Mouse (Mus musculus) adrenal gland, adult 18-20 months (tissue): ENCODE measurements around the gene Cdk7. TPM values are rescaled to one million over a fixed set of nuclear protein-coding genes. Genes with fewer than 3 reads are reported as not detected.

ENCODE experiments used
- total RNA-seq, 2 experiments: library from RNA; stranded (reverse); gene quantifications; 1 replicate in 1 of 2; 2 replicates in 1 of 2; pipeline ENCODE4 v1.2.3; 2021

The Cdk7 gene
- total RNA-seq, 2 experiments from 2014 or later = 33.7 to 36.7 TPM

Other genes starting within 250 kb of the Cdk7 start
- gene Gtf2h2, start 238.4 kb downstream of the Cdk7 start, total RNA-seq = 10 to 100 TPM; 27.8 to 31.4 TPM
- gene Ocln, start 178.2 kb downstream of the Cdk7 start, total RNA-seq = 10 to 100 TPM in 1 of 2 experiments, 1 to 10 TPM in 1; 2.5 to 22.2 TPM
- gene Marveld2, start 114.0 kb downstream of the Cdk7 start, total RNA-seq = under 1 TPM; 0.42 to 0.50 TPM
- gene Ak6, start 80.0 kb downstream of the Cdk7 start, total RNA-seq = 10 to 100 TPM; 70.0 to 71.9 TPM
- 10 to 100 TPM; 21.3 to 21.8 TPM for gene Rad17, start 79.9 kb downstream of the Cdk7 start, total RNA-seq
- 10 to 100 TPM; 12.7 to 13.5 TPM for gene Taf9, start 79.4 kb downstream of the Cdk7 start, total RNA-seq
- 1 to 10 TPM in 1 of 2 experiments, under 1 TPM in 1; 0.66 to 1.3 TPM for gene Ccdc125, start 61.2 kb downstream of the Cdk7 start, total RNA-seq
- 100 to 1,000 TPM; 111 to 155 TPM for gene Mrps36, start 13.7 kb upstream of the Cdk7 start, total RNA-seq
- gene Cenph, start 45.0 kb upstream of the Cdk7 start, total RNA-seq = under 1 TPM in 1 of 2 experiments, not detected in 1; 0.22 TPM
- gene Ccnb1, start 55.6 kb upstream of the Cdk7 start, total RNA-seq = 1 to 10 TPM in 1 of 2 experiments, under 1 TPM in 1; 0.64 to 2.5 TPM
- gene Slc30a5, start 102.5 kb upstream of the Cdk7 start, total RNA-seq = 10 to 100 TPM; 39.9 to 45.7 TPM